Mouse (Mus musculus) left cerebral cortex, adult 9 months (tissue): Measurements from ENCODE around the gene Cxadr.

ENCODE experiments used
- DNase-seq, 2 experiments: peaks; one replicate each; pipeline ENCODE4 v3.0.0; 2022; ENCODE audit warnings: low spot score in 2 of 2

Gene Cxadr

DNA sequence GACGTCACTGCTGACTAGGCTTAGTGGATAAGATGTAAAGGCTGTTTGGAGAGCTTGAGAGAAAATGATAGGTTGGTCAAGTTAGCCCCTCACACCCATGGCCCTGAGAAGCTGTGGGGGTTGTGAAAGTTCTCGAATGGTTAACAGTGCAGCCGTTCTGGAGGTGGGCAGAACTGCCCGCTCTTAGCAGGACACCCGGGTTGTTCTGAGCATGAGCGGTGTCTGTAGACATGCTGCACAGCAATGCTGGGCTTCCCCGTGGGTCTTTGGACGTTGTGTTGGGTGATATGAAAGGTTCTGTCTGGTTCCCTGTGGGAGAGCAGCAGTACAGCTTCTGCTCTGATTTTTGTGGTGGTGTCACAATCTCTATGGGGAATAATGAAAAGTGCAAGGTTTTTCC lies 5.3 kb downstream of the Cxadr start:
- DNase-seq, result no peak

- no peak for DNase-seq
These were observed 6.3 kb downstream of the Cxadr start for GRCm38 (mm10) chr16:78307476-78308192.

DNA sequence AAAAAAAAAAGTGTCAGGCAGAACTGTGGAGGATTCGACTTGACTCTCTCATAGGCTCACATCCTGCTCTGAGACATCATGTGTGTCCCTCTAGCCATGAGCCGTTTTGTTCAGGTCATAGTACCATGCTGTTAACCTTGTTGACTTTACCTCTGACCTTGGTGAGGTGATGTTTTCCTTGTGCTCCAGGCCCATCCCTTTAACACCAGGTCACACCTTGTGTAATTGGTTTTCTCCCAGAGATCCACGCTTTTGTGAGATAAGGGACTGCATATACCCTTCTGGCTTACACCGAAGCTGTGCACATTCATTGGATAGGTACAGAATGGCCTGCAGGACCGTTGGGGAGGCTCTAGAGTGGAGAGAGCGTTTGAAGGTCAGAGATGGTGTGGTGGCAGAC lies 8.0 kb downstream of the Cxadr start:
- no peak for DNase-seq

- DNase-seq, result no peak
These were observed 12.0 kb downstream of the Cxadr start for GRCm38 (mm10) chr16:78313135-78313887.

- no peak for DNase-seq
These were observed 12.7 kb downstream of the Cxadr start for GRCm38 (mm10) chr16:78314026-78314425.

DNA sequence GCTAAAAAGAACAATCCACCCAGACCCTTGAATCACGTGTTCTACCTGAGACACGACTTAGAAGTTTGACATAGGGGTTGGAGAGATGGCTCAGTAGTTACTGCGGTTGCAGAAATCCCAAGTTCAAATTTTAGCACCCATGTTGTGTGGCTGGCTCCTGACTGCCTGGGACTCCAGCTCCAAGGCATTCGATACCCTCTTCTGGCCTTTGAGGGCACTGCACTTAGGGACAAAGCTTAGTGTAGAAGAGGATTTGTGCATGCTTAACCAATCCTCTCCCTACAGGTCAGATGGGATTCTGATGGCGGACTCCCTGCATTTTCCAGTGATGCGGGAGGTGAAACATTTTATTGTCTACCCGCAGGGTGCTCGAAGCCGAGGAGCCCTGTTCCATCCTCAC lies 15.6 kb downstream of the Cxadr start:
- peak in 1 of 2 experiments; percentile 62 for DNase-seq

DNA sequence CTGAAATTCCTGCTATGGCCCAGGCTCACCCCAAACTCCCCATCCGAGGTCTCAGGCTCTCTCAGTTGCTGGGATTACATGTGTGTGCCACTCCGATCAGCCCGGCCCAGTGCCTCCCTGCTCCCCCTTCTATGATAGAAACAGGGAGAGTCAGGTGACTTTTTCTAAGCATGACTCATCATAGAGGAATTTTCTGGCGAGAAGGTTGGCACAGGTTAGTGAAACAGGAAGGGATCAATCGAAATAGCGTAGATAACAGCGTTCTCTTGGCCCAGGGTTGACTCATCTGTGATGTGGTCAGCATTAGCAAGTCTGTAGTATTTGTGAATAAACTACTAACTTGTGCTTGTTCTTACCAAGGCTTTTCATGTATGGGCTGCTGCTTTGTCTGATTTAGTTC lies 16.7 kb downstream of the Cxadr start:
- no peak for DNase-seq

DNA sequence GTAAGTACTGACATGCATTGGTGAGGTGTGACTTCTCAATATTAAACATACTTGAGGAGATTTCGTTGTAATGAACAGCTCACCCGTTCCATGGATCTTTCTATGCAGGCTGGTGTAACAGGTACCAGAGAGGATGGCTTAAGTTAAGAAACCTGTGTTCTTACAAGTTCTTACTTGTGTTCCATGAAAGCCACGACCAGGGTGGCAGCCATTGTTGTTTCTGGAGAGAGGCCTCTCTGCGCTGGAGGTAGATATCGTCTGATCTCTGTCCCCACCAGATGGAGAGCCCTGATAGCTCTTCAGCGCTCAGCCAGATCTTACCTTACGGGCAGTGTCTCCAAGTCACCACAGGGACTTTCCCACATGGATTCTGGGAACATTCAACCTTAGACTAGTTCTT lies 18.4 kb downstream of the Cxadr start:
- DNase-seq, result no peak

GRCm38 (mm10) chr16:78321559-78321958 lies 20.3 kb downstream of the Cxadr start:
- DNase-seq, result no peak

DNA sequence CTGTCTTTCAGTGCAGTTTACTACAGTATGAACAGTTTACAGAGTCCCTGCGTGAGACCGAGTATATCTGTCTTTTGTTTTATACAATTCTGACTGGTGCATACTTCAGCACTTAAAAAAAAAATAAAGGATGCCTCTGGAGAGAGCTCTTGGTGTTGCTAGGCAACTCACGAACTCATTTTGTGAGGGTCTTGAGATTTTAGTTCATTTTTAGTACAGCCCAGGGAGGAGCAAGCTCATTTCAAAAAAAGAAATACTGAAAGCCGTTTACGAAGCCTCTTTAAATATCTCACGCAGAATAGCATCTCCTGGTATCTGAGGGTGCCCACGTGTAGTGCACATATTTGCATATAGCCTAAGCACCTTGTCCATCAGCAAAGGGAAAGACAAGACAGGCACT lies 20.9 kb downstream of the Cxadr start:
- DNase-seq, result peak; percentile 45 to 46

GRCm38 (mm10) chr16:78325972-78326848 lies 24.9 kb downstream of the Cxadr start:
- no peak for DNase-seq

DNA sequence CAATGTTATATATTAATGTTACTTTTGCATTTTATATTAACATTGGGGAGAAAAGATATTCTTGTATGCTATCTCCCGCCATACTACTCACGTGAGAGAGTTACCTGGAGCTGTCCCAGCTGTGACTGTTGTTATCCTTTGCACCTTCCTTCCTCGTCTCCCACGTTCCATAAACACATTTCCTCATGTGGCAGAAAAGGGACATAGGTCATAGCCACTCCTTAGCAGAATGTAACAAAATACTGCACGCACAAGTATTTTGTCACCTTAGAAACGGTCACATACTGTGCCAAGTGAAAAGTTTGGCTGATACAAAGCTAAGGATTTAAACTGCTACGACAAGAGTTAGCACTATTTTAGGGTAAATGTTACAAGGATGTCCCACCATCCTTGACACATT lies 26.3 kb downstream of the Cxadr start:
- no peak for DNase-seq

- no peak for DNase-seq
These were observed 26.7 kb downstream of the Cxadr start for GRCm38 (mm10) chr16:78327999-78328398.

DNA sequence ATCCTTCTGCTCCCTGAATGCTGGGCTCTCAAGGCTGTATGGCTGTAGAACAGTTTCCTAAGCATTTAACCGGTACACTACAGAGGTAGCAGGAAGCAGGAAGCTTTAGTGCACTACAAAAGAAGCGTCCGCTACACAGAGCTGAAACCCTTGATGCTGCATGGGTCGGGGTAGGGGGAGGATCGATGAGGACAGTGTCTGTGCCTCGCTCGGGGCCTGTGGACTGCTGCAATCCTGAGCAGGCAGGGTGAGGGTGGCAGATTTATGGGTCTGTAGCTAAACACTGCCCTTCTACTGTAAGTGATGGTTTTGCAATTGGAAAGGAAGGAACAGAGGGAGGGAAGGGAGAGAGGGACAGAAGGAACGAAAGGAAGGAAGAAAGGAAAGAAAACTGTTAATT lies 35.9 kb downstream of the Cxadr start:
- no peak for DNase-seq

DNA sequence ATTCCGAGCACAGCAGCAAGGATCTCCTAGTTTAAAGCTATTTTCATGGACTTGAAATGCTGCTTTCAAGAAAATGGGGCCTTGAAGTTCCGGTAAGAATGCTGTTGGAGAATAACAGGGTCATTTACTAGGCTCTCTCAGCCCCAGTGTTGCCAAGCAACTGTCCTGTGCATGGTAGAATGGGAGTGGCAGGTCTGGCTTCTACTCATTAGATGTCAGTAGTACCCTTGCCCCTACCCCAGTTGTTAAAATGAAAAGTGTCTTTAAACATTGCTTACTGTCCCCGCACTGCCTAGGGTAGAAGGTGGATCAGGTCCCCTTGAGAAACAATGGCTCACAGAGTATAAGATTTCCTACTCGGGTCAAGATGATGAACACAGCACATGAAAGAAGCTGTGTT lies 40.1 kb downstream of the Cxadr start:
- DNase-seq, result no peak

GRCm38 (mm10) chr16:78342767-78343166 lies 41.5 kb downstream of the Cxadr start:
- no peak for DNase-seq

GRCm38 (mm10) chr16:78343792-78344191 lies 42.5 kb downstream of the Cxadr start:
- no peak for DNase-seq

DNA sequence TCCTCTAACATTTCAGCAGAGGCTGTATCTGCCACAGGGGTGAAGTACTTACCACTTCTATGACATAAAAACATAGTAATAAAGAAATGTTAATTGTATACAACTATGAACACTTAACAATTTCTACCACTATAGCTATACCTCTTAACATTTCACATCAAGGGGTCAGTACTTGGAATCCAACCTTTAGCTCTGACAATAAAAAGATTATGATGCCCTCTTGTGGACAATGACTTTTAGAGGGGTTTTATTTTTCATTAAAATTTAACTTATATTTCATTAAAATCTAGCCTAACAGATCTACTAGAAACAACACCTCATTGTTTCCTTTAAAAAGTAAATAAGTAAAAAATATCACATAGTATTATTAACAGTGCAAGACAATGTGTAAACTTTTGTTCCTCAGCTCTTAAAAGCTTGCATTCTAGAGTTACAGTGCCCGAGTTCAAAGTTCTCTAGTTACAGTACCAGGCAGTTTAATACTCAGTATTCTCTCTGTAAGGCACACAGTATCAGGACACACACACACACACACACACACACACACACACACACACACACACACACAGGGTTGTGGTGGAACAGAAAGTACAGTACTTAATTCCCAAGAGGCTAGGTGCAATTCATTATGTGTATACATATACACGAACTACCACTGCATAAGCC lies 45.5 kb downstream of the Cxadr start:
- no peak for DNase-seq

DNA sequence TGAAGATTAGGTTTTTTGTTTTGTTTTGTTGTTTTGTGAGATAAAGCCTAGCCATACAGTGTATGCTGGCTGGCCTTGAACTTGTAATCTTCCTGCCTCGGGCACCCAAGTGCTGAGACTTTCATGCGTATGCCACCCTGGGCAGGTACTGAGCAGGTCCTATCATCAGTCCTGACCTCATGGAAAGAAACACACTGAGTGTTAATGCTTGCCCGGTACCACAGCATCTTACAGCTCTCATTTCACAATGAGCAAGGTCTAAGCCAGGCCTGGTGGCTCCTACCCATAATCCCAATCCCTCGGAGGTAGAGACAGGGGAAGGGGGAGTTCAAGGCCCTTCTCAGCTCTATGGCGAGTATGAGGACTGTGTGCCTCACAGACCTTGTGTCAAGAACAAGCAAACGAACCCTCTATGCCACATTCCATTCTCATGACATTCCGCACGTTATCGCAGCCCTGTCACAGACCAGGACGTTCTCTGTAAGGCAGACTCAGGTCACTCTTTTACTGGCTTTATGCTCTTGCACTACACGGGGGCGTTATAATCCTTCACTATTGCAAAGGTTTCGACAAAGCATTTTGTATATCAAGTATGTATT lies 46.1 kb downstream of the Cxadr start:
- no peak for DNase-seq

DNA sequence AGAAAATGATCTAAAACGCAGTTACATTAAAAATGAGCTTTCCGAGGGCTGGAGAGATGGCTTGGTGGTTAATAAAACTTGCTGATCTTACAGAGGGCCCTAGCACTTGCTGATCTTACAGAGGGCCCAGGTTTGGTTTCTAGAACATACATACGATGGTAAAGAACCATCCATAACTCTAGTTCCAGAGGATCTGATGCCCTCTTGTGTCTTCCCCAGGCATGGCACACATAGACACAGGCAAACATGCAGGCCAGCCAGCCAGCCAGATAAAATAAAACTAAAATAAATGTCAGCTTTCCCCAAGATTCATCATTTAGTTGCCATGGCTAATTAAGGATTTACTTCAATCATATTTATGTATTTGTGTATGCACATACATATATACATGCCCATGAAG lies 56.5 kb downstream of the Cxadr start:
- no peak for DNase-seq

DNA sequence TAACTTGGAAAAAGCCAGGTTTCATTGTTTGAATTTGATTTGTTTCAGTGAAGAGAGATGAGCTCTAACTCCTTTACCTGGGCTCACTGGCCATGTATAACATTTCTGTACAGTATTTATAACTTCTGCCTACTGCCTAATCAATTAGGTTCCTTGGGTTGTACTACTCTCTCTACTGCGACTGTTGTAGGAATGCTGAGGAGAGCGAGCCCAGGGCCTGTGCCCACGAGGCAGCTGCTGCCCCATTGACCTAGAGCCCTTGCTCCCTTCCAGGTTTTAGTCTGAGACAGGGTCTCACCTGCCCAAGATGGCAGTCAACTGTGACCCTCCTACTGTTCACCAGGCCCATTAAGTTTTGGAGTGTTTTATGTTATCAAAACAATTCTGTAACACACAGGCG lies 60.2 kb downstream of the Cxadr start:
- no peak for DNase-seq
